Mouse (Mus musculus) forelimb bud, embryonic 11.5 days (tissue): ENCODE results near the gene Nobox.
A peak's percentile ranks its signal among the peaks of the same experiment; 100 is the strongest.

ENCODE experiments used
- DNase-seq: peaks from one replicate; pipeline ENCODE4 v3.0.0-alpha.2; 2012; ENCODE audit warnings: low read depth, low spot score

Nobox gene

DNA sequence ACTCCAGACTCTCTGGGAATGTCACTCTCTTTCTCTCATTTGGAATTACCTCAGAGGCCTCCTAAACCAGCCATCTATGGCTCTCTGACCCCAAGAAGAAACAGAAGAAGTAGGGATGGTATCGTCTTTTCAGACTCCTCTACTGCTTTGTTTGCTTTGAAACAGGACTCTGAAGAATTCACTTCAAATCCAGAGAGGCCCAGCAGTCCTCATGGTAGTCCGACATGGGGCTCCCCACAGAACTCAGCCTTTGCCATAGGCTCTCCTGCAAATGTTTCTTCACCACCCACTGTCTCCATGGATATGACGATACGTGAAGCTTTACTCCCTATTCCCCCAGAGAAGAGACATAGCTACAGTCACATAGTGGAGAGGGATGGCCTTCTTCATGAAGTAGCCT lies 35.2 kb downstream of the Nobox start:
- no peak for DNase-seq

DNA sequence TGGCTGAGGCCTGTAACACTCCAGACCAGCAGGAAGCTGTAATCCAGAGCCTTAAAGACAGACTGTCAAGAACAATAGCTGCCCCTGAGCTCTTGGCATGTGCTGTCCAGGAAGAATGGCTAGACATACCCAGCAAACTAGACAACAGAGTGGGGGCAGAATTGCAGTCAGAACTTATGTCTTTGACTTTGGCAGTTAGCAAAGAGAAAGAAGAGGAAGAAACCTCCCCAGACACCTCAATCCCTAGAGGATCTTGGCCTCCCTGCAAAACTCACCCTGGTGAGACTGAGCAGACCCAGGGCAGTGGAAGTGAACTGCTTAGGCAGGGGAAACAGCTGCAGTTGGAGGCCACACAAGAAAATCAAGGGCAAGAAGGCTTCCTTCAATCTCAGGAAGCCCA lies 36.8 kb downstream of the Nobox start:
- no peak for DNase-seq

DNA sequence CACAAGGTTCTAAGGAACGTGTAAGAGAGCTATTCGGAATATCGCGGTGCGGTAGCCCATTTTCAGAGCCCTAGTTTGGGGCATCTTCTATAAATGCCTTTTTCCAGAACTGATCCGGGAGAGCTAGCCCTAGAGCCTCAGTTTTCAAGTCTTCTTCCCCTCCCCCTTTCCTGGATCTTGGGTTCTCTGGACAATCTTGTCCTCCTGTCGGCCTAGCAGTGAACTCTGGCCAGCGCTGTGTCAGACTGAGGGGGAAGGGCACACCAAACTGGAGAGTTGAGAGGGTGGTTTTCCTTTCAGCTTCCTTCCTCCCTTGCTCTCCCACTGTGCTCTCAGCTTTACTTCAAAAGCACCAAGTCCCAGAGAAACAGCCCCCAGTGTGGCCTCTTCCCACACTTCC lies 43.0 kb downstream of the Nobox start:
- peak; percentile 12 for DNase-seq

DNA sequence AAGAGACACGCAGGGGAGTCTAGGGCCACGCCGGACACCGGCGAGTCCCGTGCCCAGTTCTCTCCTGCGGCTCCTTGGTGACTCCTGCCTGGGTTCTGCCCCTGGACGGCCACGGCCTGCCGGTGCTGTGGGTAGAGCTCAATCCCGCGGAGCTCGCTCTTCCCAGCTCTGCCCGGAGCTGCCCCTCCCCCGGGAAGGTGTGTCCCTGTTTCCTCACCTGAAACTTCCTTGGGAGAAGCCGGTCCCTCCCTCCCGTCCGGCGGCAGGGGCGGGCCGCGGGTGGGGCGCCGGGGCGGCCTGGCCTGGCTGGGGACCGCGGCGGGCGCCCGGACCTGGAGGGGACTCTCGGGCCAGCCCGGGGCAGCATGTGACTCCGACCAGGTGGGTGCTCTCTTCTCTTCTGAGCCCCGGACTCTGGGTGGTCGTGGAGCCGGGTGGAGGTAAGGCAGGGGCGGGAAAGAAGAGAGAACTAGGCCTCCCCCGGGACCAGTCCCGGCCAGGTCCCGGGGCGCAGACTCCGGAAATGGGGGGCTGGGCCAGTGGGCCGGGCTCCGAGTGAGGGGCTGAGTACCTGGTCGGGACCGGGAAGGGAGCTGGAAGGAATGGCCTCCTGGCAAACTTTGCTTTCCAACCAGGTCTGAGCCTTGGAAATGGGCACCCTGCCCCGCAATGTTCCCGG lies 43.9 kb downstream of the Nobox start, which contains the start of gene Arhgef5:
Arhgef5 (plus strand) TSS at position 220 of the 679 bp plus-strand sequence.
- peak; percentile 14 for DNase-seq

DNA sequence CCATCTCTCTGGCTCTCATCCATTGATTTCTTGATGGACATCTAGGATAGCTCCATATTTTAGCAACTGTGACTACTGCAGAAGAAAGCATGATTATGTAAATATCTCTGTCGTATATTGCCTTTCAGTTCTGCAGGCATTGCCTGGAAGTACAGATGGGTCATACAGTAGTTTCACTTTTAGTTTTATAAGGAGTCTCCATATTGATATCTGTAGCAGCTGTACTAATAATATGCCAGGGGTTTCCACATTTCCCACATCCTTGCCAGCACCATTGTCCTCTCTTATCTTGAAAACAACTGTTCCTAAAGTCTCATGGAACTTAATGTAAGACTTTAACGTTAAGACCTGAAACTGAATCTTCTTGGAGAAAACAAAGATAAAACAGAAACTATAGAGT lies 48.6 kb downstream of the Nobox start:
- no peak for DNase-seq

DNA sequence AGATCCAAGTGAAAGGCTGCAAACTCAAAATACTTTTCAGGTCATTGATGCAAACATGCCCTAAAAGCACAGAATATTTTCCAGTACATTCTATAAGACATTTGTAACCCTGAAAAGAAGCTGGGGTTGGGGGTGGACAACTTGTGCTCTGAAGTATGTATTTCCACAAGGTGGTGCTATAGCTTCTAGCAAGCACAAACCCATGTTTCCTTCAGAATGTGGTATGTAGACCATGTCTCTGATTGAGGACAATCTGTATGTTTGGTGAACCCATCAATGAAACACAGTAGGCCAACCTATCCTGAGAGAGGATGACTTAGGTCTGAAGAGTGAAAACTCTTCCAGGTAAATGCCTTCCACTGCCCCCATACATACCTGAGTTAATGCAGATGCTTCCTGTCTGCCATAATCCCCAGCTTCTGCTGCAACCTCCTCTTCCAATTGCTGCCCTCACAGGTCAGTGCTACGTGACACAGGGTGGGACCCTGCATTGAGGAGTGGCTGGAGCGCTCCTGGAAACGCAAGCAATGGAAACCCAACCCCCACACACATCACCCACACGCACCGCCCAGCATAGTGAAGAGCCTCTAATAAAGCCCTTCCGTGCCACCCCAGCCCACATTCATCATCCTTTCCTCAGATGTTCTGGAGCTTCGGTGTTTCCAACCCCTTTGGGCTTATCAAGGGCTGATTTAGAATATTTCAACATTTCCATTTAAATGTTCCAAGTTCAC lies 55.0 kb downstream of the Nobox start:
- peak; percentile 10 for DNase-seq
